Mouse (Mus musculus): ENCODE measurements around the gene Hapln4. TPM values are rescaled to one million over a fixed set of nuclear protein-coding genes. Genes with fewer than 3 reads are reported as not detected.

Gene Hapln4
- polyA plus RNA-seq, 1 experiment, result 6.0 TPM

DNA sequence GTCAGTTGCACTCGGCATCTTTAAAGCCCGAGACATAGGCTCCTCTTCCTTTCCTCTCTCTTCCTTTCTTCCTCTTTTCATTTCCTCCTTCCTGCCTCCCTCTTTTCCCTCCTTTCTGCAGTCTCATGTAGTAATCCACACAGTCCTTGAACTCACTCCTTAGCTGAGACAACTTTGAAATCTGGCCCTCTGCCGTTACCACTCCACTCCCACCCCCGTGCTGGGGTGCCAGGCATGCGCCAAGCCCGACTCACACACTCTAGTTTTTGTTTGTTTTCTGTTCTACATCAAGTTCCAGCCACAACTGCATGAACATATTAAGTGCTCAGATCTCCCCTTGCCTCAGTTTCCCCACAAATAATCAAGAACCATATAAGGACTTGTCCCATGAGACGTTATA lies 21.7 kb downstream of the Hapln4 start:
- TF ChIP-seq REST (IDR thresholded peaks at IDR 0.05; ENCODE audit: insufficient read depth, insufficient read length) (no peak), POLR2A (IDR thresholded peaks at IDR 0.05; ENCODE audit: insufficient read length, low read depth) (no peak), CEBPB (IDR thresholded peaks at IDR 0.05; ENCODE audit: insufficient read depth, poor library complexity, severe bottlenecking) (no peak), MYOD1 (IDR thresholded peaks at IDR 0.05; ENCODE audit: control insufficient read depth in 1 of 3, insufficient read length in 2 of 3, low read depth in 2 of 3) (no peak)

DNA sequence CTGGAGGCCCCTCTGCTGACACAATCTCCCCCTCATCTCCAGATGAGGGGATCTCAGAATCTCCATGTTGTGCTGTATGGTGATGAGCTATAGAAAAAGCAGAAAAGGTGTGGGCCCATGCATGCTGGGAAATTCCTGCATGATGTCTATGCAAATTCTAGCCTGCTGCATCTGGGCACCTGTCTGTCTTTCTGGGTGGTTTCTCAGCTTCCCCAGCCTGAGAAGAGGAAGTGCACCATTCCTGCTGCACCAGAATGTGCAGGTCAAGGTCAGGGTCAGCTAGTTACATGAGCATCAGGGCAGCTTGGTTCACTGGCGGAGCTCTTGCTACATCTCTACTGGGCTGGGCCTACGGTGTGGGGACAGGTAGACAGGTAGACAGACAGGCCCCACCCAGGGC lies 27.2 kb downstream of the Hapln4 start:
- peaks cover 93% of the 10 kb centered on the region for H3K27me3 ChIP-seq (ENCODE audit: control insufficient read depth, insufficient read depth, insufficient read length)
- no peak overlapping the region for H3K4me3 ChIP-seq
- H3K36me3 ChIP-seq (ENCODE audit: control insufficient read depth, insufficient read depth), result no peaks in the 10 kb centered on the region
- TF ChIP-seq SRF (IDR thresholded peaks at IDR 0.05; ENCODE audit: control insufficient read depth, insufficient read length, low read depth) (no peak), MYOD1 (IDR thresholded peaks at IDR 0.05; ENCODE audit: control insufficient read depth in 1 of 3, insufficient read length in 2 of 3, low read depth in 2 of 3) (no peak), MYOG (IDR thresholded peaks at IDR 0.05; ENCODE audit: control insufficient read depth in 1 of 3, insufficient read depth in 1 of 3, insufficient read length in 2 of 3, low read depth in 2 of 3) (no peak), MAX (IDR thresholded peaks at IDR 0.05; ENCODE audit: low read depth) (no peak), USF1 (IDR thresholded peaks at IDR 0.05; ENCODE audit: low read depth) (no peak), REST (IDR thresholded peaks at IDR 0.05; ENCODE audit: insufficient read depth, insufficient read length) (no peak), CEBPB (IDR thresholded peaks at IDR 0.05; ENCODE audit: insufficient read depth, poor library complexity, severe bottlenecking) (no peak), TCF3 (IDR thresholded peaks at IDR 0.05; ENCODE audit: insufficient read length, low read depth) (no peak), POLR2AphosphoS2 (IDR thresholded peaks at IDR 0.05; ENCODE audit: insufficient read length, low read depth) (no peak), POLR2A (IDR thresholded peaks at IDR 0.05; ENCODE audit: insufficient read length, low read depth) (no peak)
- H3ac ChIP-seq (ENCODE audit: control insufficient read depth, insufficient read length), result no peak overlapping the region
- no peaks in the 10 kb centered on the region for H3K79me2 ChIP-seq (ENCODE audit: control insufficient read depth, insufficient read depth)
- H3K4me2 ChIP-seq (ENCODE audit: low read depth), result no peak overlapping the region

More for the DNA sequence above, 21.7 kb downstream of the Hapln4 start:
- Histone ChIP-seq H3K36me3 (ENCODE audit: control insufficient read depth, insufficient read depth) (no peaks in the 10 kb centered on the region), H3K27me3 (ENCODE audit: control insufficient read depth, insufficient read depth, insufficient read length) (peaks cover 45% of the 10 kb centered on the region), H3ac (ENCODE audit: control insufficient read depth, insufficient read length) (no peak overlapping the region), H3K79me2 (ENCODE audit: control insufficient read depth, insufficient read depth) (no peaks in the 10 kb centered on the region), H3K4me2 (ENCODE audit: low read depth) (no peak overlapping the region), H3K4me3 (no peak overlapping the region)

DNA sequence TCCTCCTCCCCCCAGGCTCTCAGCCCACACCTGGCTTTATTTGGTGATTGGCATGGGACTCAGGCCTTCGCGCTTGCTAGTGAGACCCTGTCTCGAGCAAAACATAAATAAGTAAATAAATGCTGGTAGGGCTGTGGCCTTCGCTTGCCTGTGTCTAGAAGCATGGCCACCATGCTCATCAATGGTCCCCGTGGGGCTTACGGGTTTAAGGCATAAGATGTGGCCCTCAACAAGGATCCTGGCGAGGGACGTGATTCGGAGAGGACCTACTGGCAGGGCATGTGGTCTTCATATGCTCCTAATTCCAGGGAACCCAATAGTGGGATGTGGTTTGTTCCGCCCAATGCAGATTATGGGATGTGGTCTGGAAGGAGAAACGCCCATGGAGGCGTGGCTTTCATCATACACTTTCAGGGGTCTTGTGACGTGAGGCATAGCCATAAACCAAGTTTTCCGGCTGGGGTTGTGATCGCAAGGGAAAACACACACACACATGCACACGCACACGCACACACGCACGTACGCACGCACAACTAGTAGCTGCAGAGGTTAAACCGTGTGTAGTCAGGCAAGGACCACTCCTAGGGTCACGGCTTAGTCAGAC lies 28.0 kb downstream of the Hapln4 start:
- no peak overlapping the region for H3K4me2 ChIP-seq (ENCODE audit: low read depth)
- H3K36me3 ChIP-seq (ENCODE audit: control insufficient read depth, insufficient read depth), result no peaks in the 10 kb centered on the region

DNA sequence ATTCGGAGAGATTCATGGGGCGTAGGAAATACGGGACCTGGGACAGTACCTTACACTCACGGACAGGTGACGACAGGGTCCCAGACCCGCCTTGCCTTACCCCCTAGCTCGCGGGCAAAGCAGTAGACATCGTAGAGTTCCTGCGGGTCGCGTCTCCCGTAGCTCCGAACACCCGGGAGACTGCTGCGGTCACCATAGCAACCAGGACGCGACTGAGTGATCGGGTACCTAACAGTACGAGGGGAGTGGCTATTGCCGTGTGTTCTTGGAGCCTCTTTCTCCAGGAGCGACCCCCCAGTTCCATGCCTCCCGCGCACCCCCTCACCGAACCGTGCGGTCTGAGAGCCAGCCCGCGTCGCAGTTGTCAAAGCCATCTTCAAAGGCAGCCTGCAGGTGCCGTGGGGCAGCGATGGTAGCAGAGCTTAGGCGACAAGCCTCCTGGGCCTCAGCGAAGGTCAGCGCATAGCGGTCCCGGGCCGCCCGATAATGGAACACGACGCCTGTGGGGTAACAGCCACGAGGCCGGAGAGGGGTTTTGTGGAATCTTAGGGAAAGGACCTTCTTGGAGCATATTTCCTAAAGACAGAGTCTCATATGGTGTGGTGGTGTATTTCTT lies 29.3 kb downstream of the Hapln4 start:
- Histone ChIP-seq H3K4me2 (ENCODE audit: low read depth) (no peak overlapping the region), H3K36me3 (ENCODE audit: control insufficient read depth, insufficient read depth) (no peaks in the 10 kb centered on the region), H3K79me2 (ENCODE audit: control insufficient read depth, insufficient read depth) (no peaks in the 10 kb centered on the region), H3K27me3 (ENCODE audit: control insufficient read depth, insufficient read depth, insufficient read length) (peaks cover 97% of the 10 kb centered on the region), H3ac (ENCODE audit: control insufficient read depth, insufficient read length) (no peak overlapping the region), H3K4me3 (no peak overlapping the region)
- TF ChIP-seq MYOG (IDR thresholded peaks at IDR 0.05; ENCODE audit: control insufficient read depth in 1 of 3, insufficient read depth in 1 of 3, insufficient read length in 2 of 3, low read depth in 2 of 3) (no peak), TCF12 (IDR thresholded peaks at IDR 0.05; ENCODE audit: insufficient read depth, poor library complexity, severe bottlenecking) (no peak), E2F4 (IDR thresholded peaks at IDR 0.05; ENCODE audit: insufficient read depth) (no peak), TCF3 (IDR thresholded peaks at IDR 0.05; ENCODE audit: insufficient read length, low read depth) (no peak), POLR2AphosphoS2 (IDR thresholded peaks at IDR 0.05; ENCODE audit: insufficient read length, low read depth) (no peak), CEBPB (IDR thresholded peaks at IDR 0.05; ENCODE audit: insufficient read depth, poor library complexity, severe bottlenecking) (no peak), MYOD1 (IDR thresholded peaks at IDR 0.05; ENCODE audit: control insufficient read depth in 1 of 3, insufficient read length in 2 of 3, low read depth in 2 of 3) (no peak), SRF (IDR thresholded peaks at IDR 0.05; ENCODE audit: control insufficient read depth, insufficient read length, low read depth) (no peak), USF1 (IDR thresholded peaks at IDR 0.05; ENCODE audit: low read depth) (no peak), MAX (IDR thresholded peaks at IDR 0.05; ENCODE audit: low read depth) (no peak), REST (IDR thresholded peaks at IDR 0.05; ENCODE audit: insufficient read depth, insufficient read length) (no peak), POLR2A (IDR thresholded peaks at IDR 0.05; ENCODE audit: insufficient read length, low read depth) (no peak)

More for the DNA sequence above, 28.0 kb downstream of the Hapln4 start:
- no peaks in the 10 kb centered on the region for H3K79me2 ChIP-seq (ENCODE audit: control insufficient read depth, insufficient read depth)
- TF ChIP-seq TCF12 (IDR thresholded peaks at IDR 0.05; ENCODE audit: insufficient read depth, poor library complexity, severe bottlenecking) (no peak), POLR2A (IDR thresholded peaks at IDR 0.05; ENCODE audit: insufficient read length, low read depth) (no peak), REST (IDR thresholded peaks at IDR 0.05; ENCODE audit: insufficient read depth, insufficient read length) (no peak), USF1 (IDR thresholded peaks at IDR 0.05; ENCODE audit: low read depth) (no peak), MYOG (IDR thresholded peaks at IDR 0.05; ENCODE audit: control insufficient read depth in 1 of 3, insufficient read depth in 1 of 3, insufficient read length in 2 of 3, low read depth in 2 of 3) (no peak), SRF (IDR thresholded peaks at IDR 0.05; ENCODE audit: control insufficient read depth, insufficient read length, low read depth) (no peak), POLR2AphosphoS2 (IDR thresholded peaks at IDR 0.05; ENCODE audit: insufficient read length, low read depth) (no peak), MYOD1 (IDR thresholded peaks at IDR 0.05; ENCODE audit: control insufficient read depth in 1 of 3, insufficient read length in 2 of 3, low read depth in 2 of 3) (no peak), CEBPB (IDR thresholded peaks at IDR 0.05; ENCODE audit: insufficient read depth, poor library complexity, severe bottlenecking) (no peak), TCF3 (IDR thresholded peaks at IDR 0.05; ENCODE audit: insufficient read length, low read depth) (no peak), MAX (IDR thresholded peaks at IDR 0.05; ENCODE audit: low read depth) (no peak), E2F4 (IDR thresholded peaks at IDR 0.05; ENCODE audit: insufficient read depth) (no peak)
- no peak overlapping the region for H3K4me3 ChIP-seq
- H3K27me3 ChIP-seq (ENCODE audit: control insufficient read depth, insufficient read depth, insufficient read length), result peaks cover 94% of the 10 kb centered on the region
- H3ac ChIP-seq (ENCODE audit: control insufficient read depth, insufficient read length), result no peak overlapping the region
